Mouse (Mus musculus) ES-Bruce4 (cell line): ENCODE measurements around the gene Grik2.

Experiments
- CTCF ChIP-seq: IDR thresholded peaks from one replicate; pipeline ENCODE4 v1.8.1; 2011; ENCODE audit warnings: low read depth, low read length
- POLR2A ChIP-seq: IDR thresholded peaks from one replicate; pipeline ENCODE4 v1.8.1; 2011; ENCODE audit warnings: low read length; ENCODE audit not compliant: insufficient read depth

- no peak for TF ChIP-seq CTCF
- no peak for TF ChIP-seq POLR2A
Observed at GRCm38 (mm10) chr10:49782061-49782460, 6.5 kb downstream of the Grik2 start.
